Mouse (Mus musculus): ENCODE data around the gene Bbs5.
"Not testable (repeated sequence)": the region's sequence is repeated elsewhere in the genome, so short reads cannot be mapped to it uniquely, and the experiment has no call there.

Gene Bbs5

GRCm38 (mm10) chr2:69673723-69674122, 26.8 kb downstream of the Bbs5 start:
- no peak for DNase-seq

GRCm38 (mm10) chr2:69675266-69675665, 28.3 kb downstream of the Bbs5 start:
- DNase-seq = no peak

GRCm38 (mm10) chr2:69676713-69677112, 29.7 kb downstream of the Bbs5 start:
- no peak for DNase-seq

GRCm38 (mm10) chr2:69677215-69677614, 30.2 kb downstream of the Bbs5 start:
- DNase-seq = not testable (repeated sequence)

- DNase-seq = peak; percentile 16 to 29
Observed at GRCm38 (mm10) chr2:69679990-69680389, 33.0 kb downstream of the Bbs5 start.

- DNase-seq = no peak
Observed at GRCm38 (mm10) chr2:69681931-69682330, 35.0 kb downstream of the Bbs5 start.

- DNase-seq = peak in 1 of 2 experiments; percentile 9
Observed at GRCm38 (mm10) chr2:69683036-69683805, 36.2 kb downstream of the Bbs5 start.

GRCm38 (mm10) chr2:69684488-69684887, 37.5 kb downstream of the Bbs5 start:
- no peak for DNase-seq

GRCm38 (mm10) chr2:69690214-69690613, 43.2 kb downstream of the Bbs5 start:
- no peak for DNase-seq

GRCm38 (mm10) chr2:69690843-69691242, 43.9 kb downstream of the Bbs5 start:
- no peak for DNase-seq

- DNase-seq = no peak
Observed at GRCm38 (mm10) chr2:69693501-69693900, 46.5 kb downstream of the Bbs5 start.

GRCm38 (mm10) chr2:69700446-69700845, 53.5 kb downstream of the Bbs5 start:
- no peak for DNase-seq

- peak in 1 of 2 experiments; percentile 3 for DNase-seq
Observed at GRCm38 (mm10) chr2:69712171-69712570, 65.2 kb downstream of the Bbs5 start.

- peak; percentile 85 to 90 for DNase-seq
Observed at GRCm38 (mm10) chr2:69712981-69713625, 66.1 kb downstream of the Bbs5 start, which contains the start of gene Fastkd1. TSS of gene Fastkd1 (minus strand) at chr2:69713516.

GRCm38 (mm10) chr2:69713626-69714014, 66.6 kb downstream of the Bbs5 start:
- no peak for DNase-seq

GRCm38 (mm10) chr2:69714126-69714525, 67.2 kb downstream of the Bbs5 start:
- DNase-seq = no peak

- no peak for DNase-seq
Observed at GRCm38 (mm10) chr2:69716483-69716882, 69.5 kb downstream of the Bbs5 start.
